Mouse (Mus musculus) CH12.LX (cell line): ENCODE data around the gene Amt. TPM values are rescaled to one million over a fixed set of nuclear protein-coding genes. Genes with fewer than 3 reads are reported as not detected.
A peak's percentile ranks its signal among the peaks of the same experiment; 100 is the strongest.
"Not testable (repeated sequence)": the region's sequence is repeated elsewhere in the genome, so short reads cannot be mapped to it uniquely, and the experiment has no call there.

Experiments
- DNase-seq: peaks from one replicate; pipeline ENCODE4 v3.0.0-alpha.2; 2013; ENCODE audit errors: extremely low read depth
- H3K27ac ChIP-seq: 2 replicates; pipeline ENCODE4 v1.5.1; 2012; ENCODE audit warnings: low read depth, mild to moderate bottlenecking, control low read depth, moderate library complexity; ENCODE audit not compliant: insufficient read depth
- H3K27me3 ChIP-seq: replicated peaks from 2 replicates; pipeline ENCODE3; 2012; ENCODE audit warnings: inconsistent platforms
- H3K36me3 ChIP-seq, 2 experiments: replicated peaks in 1 of 2; 2 replicates each; pipeline versions ENCODE3 to v1.6.1; 2012; ENCODE audit warnings: inconsistent platforms in 1 of 2, low read length in 1 of 2, mild to moderate bottlenecking in 1 of 2, mixed read lengths in 1 of 2, moderate library complexity in 1 of 2; ENCODE audit not compliant: control insufficient read depth in 1 of 2, insufficient read depth in 1 of 2
- H3K4me1 ChIP-seq, 2 experiments: 2 replicates each; pipeline ENCODE4 v1.6.1; 2012; ENCODE audit warnings: inconsistent platforms in 1 of 2, moderate library complexity in 1 of 2; ENCODE audit not compliant: insufficient read depth in 2 of 2, control insufficient read depth in 1 of 2
- H3K4me2 ChIP-seq: 2 replicates; pipeline ENCODE4 v1.6.1; 2012; ENCODE audit warnings: low read depth, mild to moderate bottlenecking, control low read depth; ENCODE audit not compliant: poor library complexity, insufficient read depth, severe bottlenecking
- H3K4me3 ChIP-seq, 3 experiments: fragments of 150-350 bp in 1 of 3; sonication (generic) in 1 of 3; replicated peaks in 1 of 3; 2 replicates each; pipeline versions ENCODE3 to v1.5.1; 2011 to 2012; ENCODE audit warnings: low read depth in 2 of 3, low read length in 2 of 3, mild to moderate bottlenecking in 2 of 3, moderate library complexity in 2 of 3, control low read depth in 1 of 3, improper control_type of control experiment in 1 of 3, inconsistent platforms in 1 of 3, mixed read lengths in 1 of 3; ENCODE audit not compliant: poor library complexity in 1 of 3
- H3K79me2 ChIP-seq: replicated peaks from 2 replicates; pipeline ENCODE4 v1.6.1; 2012; ENCODE audit warnings: mild to moderate bottlenecking, moderate library complexity; ENCODE audit not compliant: control insufficient read depth, poor library complexity, insufficient read depth, severe bottlenecking; ENCODE audit errors: extremely low read depth
- H3K9ac ChIP-seq: 2 replicates; pipeline ENCODE4 v1.6.1; 2012; ENCODE audit warnings: low read depth, mild to moderate bottlenecking, control low read depth, moderate library complexity; ENCODE audit not compliant: insufficient read depth
- H3K9me3 ChIP-seq: replicated peaks from 2 replicates; pipeline ENCODE3; 2012; ENCODE audit warnings: low read length, inconsistent platforms, mixed read lengths
- BHLHE40 ChIP-seq: IDR thresholded peaks from 2 replicates; pipeline ENCODE4 v1.6.1; 2011; ENCODE audit warnings: mild to moderate bottlenecking, low read depth, low read length, improper control_type of control experiment
- CHD1 ChIP-seq: IDR thresholded peaks from 2 replicates; pipeline ENCODE4 v1.6.1; 2012; ENCODE audit warnings: low read depth, low read length, improper control_type of control experiment, inconsistent platforms
- CHD2 ChIP-seq: IDR thresholded peaks from 2 replicates; pipeline ENCODE4 v1.6.1; 2011; ENCODE audit warnings: low read length, improper control_type of control experiment
- CTCF ChIP-seq, 2 experiments: IDR thresholded peaks in 1 of 2; conservative IDR thresholded peaks in 1 of 2; 2 replicates each; pipeline ENCODE4 v1.5.1; 2011 to 2012; ENCODE audit warnings: low read depth in 2 of 2, low read length in 2 of 2, improper control_type of control experiment in 1 of 2, inconsistent platforms in 1 of 2, mild to moderate bottlenecking in 1 of 2, moderate library complexity in 1 of 2
- E2F4 ChIP-seq: IDR thresholded peaks from 2 replicates; pipeline ENCODE4 v1.6.1; 2011; ENCODE audit warnings: low read depth, low read length, improper control_type of control experiment; ENCODE audit not compliant: insufficient replicate concordance
- ELF1 ChIP-seq: IDR thresholded peaks from 2 replicates; pipeline ENCODE4 v1.6.1; 2014; ENCODE audit warnings: low read depth, mild to moderate bottlenecking, inconsistent platforms, low read length, improper control_type of control experiment
- ETS1 ChIP-seq: conservative IDR thresholded peaks from 2 replicates; pipeline ENCODE4 v1.6.1; 2012; ENCODE audit warnings: low read depth, mild to moderate bottlenecking, inconsistent platforms, low read length, improper control_type of control experiment, moderate library complexity
- GABPA ChIP-seq: IDR thresholded peaks from 2 replicates; pipeline ENCODE4 v1.6.1; 2012; ENCODE audit warnings: low read depth, low read length, improper control_type of control experiment, inconsistent platforms; ENCODE audit not compliant: insufficient replicate concordance
- IRF4 ChIP-seq: IDR thresholded peaks from 2 replicates; pipeline ENCODE4 v1.6.1; 2014; ENCODE audit warnings: low read depth, mild to moderate bottlenecking, inconsistent platforms, low read length, improper control_type of control experiment
- KAT2A ChIP-seq: IDR thresholded peaks from 2 replicates; pipeline ENCODE4 v1.6.1; 2012; ENCODE audit warnings: low read length, improper control_type of control experiment, inconsistent platforms; ENCODE audit not compliant: insufficient replicate concordance
- MAFK ChIP-seq: IDR thresholded peaks from 2 replicates; pipeline ENCODE4 v1.6.1; 2011; ENCODE audit warnings: low read length, improper control_type of control experiment; ENCODE audit not compliant: insufficient replicate concordance
- MAZ ChIP-seq: IDR thresholded peaks from 2 replicates; pipeline ENCODE4 v1.6.1; 2012; ENCODE audit warnings: low read depth, mild to moderate bottlenecking, inconsistent platforms, low read length, improper control_type of control experiment, moderate library complexity
- MEF2A ChIP-seq: IDR thresholded peaks from 2 replicates; pipeline ENCODE4 v1.6.1; 2014; ENCODE audit warnings: low read depth, mild to moderate bottlenecking, inconsistent platforms, low read length, improper control_type of control experiment, borderline replicate concordance
- MXI1 ChIP-seq: IDR thresholded peaks from 2 replicates; pipeline ENCODE4 v1.6.1; 2011; ENCODE audit warnings: mild to moderate bottlenecking, low read depth, low read length, improper control_type of control experiment
- MYC ChIP-seq: IDR thresholded peaks from 2 replicates; pipeline ENCODE4 v1.6.1; 2011; ENCODE audit warnings: low read depth, mild to moderate bottlenecking, improper control_type of control experiment, low read length
- NELFE ChIP-seq: IDR thresholded peaks from 2 replicates; pipeline ENCODE4 v1.6.1; 2011; ENCODE audit warnings: low read depth, low read length, improper control_type of control experiment
- NRF1 ChIP-seq: IDR thresholded peaks from 2 replicates; pipeline ENCODE4 v1.6.1; 2014; ENCODE audit warnings: low read depth, mild to moderate bottlenecking, inconsistent platforms, low read length, improper control_type of control experiment, moderate library complexity
- RAD21 ChIP-seq: IDR thresholded peaks from 2 replicates; pipeline ENCODE4 v1.6.1; 2011; ENCODE audit warnings: low read depth, mild to moderate bottlenecking, low read length, improper control_type of control experiment, moderate library complexity
- RCOR1 ChIP-seq: conservative IDR thresholded peaks from 2 replicates; pipeline ENCODE4 v1.6.1; 2012; ENCODE audit warnings: low read depth, mild to moderate bottlenecking, inconsistent platforms, low read length, improper control_type of control experiment
- SMC3 ChIP-seq: IDR thresholded peaks from 2 replicates; pipeline ENCODE4 v1.6.1; 2011; ENCODE audit warnings: low read depth, low read length, improper control_type of control experiment
- TBP ChIP-seq: conservative IDR thresholded peaks from 2 replicates; pipeline ENCODE4 v1.6.1; 2011; ENCODE audit warnings: low read depth, low read length, improper control_type of control experiment
- UBTF ChIP-seq: IDR thresholded peaks from 2 replicates; pipeline ENCODE4 v1.6.1; 2012; ENCODE audit warnings: low read depth, mild to moderate bottlenecking, inconsistent platforms, low read length, improper control_type of control experiment, moderate library complexity
- USF1 ChIP-seq: IDR thresholded peaks from 2 replicates; pipeline ENCODE4 v1.6.1; 2014; ENCODE audit warnings: low read depth, mild to moderate bottlenecking, inconsistent platforms, low read length, improper control_type of control experiment
- USF2 ChIP-seq: conservative IDR thresholded peaks from 2 replicates; pipeline ENCODE4 v1.6.1; 2011; ENCODE audit warnings: low read depth, low read length, improper control_type of control experiment
- ZC3H11A ChIP-seq: IDR thresholded peaks from 2 replicates; pipeline ENCODE4 v1.6.1; 2012; ENCODE audit warnings: low read depth, mild to moderate bottlenecking, inconsistent platforms, low read length, improper control_type of control experiment
- ZMIZ1 ChIP-seq: IDR thresholded peaks from 2 replicates; pipeline ENCODE4 v1.6.1; 2012; ENCODE audit warnings: low read depth, mild to moderate bottlenecking, inconsistent platforms, low read length, improper control_type of control experiment
- dilution Hi-C: fragments of 300-500 bp; cut with MboI; formaldehyde crosslinking; loops from 2 replicates; pipeline ENCODE4 v1.14.3; 2020; ENCODE audit warnings: low sequenced_read_pairs; ENCODE audit not compliant: extremely low pct_unique_long_range_greater_than_20kb, extremely low pct_ligation_motif_present
- in situ Hi-C: fragments of 300-500 bp; cut with MboI; formaldehyde crosslinking; loops from 3 replicates; pipeline ENCODE4 v1.14.3; 2019; ENCODE audit warnings: low sequenced_read_pairs, low pct_ligation_motif_present, low pct_unique_long_range_greater_than_20kb, mixed read lengths
- polyA plus RNA-seq: library from polyadenylated mRNA; unstranded; fragments of >175 nt; gene quantifications from 2 replicates; pipeline ENCODE4 v1.2.1, GENCODE M21; 2012; ENCODE audit warnings: low read depth; ENCODE audit not compliant: insufficient read length
- total RNA-seq, 2 experiments: library from RNA; depleted of rRNA; stranded (reverse); fragments of 300-350 nt in 1 of 2; fragments of >200 nt in 1 of 2; gene quantifications; 2 replicates each; pipeline ENCODE4 v1.2.3; 2012 to 2014

Gene Amt
- total and polyA plus RNA-seq, 3 experiments: 1.1 to 2.7 (median 1.5) TPM

GRCm38 (mm10) chr9:108318462-108318861 is 21.8 kb downstream of the Amt start:
- H3K4me2 ChIP-seq: no peak overlapping the region
- peaks cover 34 to 68% of the 10 kb centered on the region in 2 experiments for H3K36me3 ChIP-seq
- no peaks in the 10 kb centered on the region for H3K27me3 ChIP-seq
- no peak for DNase-seq
- no peak overlapping the region for H3K4me3 ChIP-seq
- 0 out of 4 replicates have a peak, but pooled peaks cover 0 to 3% of the 10 kb centered on the region in 2 experiments for H3K4me1 ChIP-seq
- peaks cover 90% of the 10 kb centered on the region for H3K79me2 ChIP-seq
- H3K9me3 ChIP-seq: no peaks in the 10 kb centered on the region
- in situ Hi-C loops: no loop called here
- no peak overlapping the region for H3K9ac ChIP-seq
- dilution Hi-C loops: no loop called here
- no peak overlapping the region for H3K27ac ChIP-seq
- TF ChIP-seq ELF1 (no peak), USF1 (no peak), MAZ (no peak), NRF1 (no peak), SMC3 (no peak), NELFE (no peak), MXI1 (no peak), GABPA (no peak), ZC3H11A (no peak)

- peaks cover 24 to 65% of the 10 kb centered on the region in 2 experiments for H3K36me3 ChIP-seq
- H3K4me1 ChIP-seq, H3K4me3 ChIP-seq, H3K27me3 ChIP-seq, H3K9me3 ChIP-seq, H3K9ac ChIP-seq, H3K27ac ChIP-seq, dilution Hi-C loops, DNase-seq, H3K4me2 ChIP-seq, in situ Hi-C loops: not testable (repeated sequence)
- peaks cover 92% of the 10 kb centered on the region for H3K79me2 ChIP-seq
- TF ChIP-seq CTCF (conservative IDR thresholded peaks at IDR 0.05 in 1 of 2, IDR thresholded peaks at IDR 0.05 in 1 of 2; ENCODE audit: low read depth in 2 of 2, low read length in 2 of 2): peak in 1 of 2 experiments; percentile 6; a peak in 1 of 4 replicates
These were observed 25.4 kb downstream of the Amt start for GRCm38 (mm10) chr9:108322054-108322453.

DNA sequence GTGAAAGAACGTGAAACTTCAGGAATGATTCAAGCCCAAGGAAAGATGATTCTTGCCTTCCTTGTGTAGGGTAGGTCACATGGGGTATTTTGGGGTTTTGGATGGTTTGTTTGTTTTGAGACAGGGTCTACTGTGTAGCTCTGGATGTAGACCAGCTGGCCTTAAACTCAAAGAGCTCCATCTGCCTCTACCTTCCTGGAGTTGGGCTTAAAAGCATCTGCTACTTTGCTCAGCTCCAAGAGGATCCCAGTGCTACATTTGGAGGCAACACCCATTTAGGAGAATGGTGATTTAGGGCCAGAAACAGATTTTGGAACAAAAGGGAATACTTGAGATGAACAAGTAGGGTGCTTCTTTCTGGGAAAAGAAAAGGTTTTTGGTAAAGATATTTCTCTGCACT is 28.1 kb downstream of the Amt start:
- in situ Hi-C loops: no loop called here
- no peaks in the 10 kb centered on the region for H3K4me1 ChIP-seq
- H3K9ac ChIP-seq: no peak overlapping the region
- peaks cover 86% of the 10 kb centered on the region for H3K79me2 ChIP-seq
- dilution Hi-C loops: no loop called here
- no peak for DNase-seq
- no peak overlapping the region for H3K27ac ChIP-seq
- TF ChIP-seq RAD21: no peak
- TF ChIP-seq CHD2: no peak
- TF ChIP-seq BHLHE40: no peak
- TF ChIP-seq CHD1: no peak
- no peak for TF ChIP-seq ELF1
- no peak for TF ChIP-seq E2F4
- TF ChIP-seq ZMIZ1: no peak
- TF ChIP-seq UBTF: no peak
- TF ChIP-seq MYC: no peak
- no peak for TF ChIP-seq TBP
- no peak for TF ChIP-seq MAFK
- TF ChIP-seq SMC3: no peak
- no peak for TF ChIP-seq IRF4
- no peak for TF ChIP-seq USF1
- TF ChIP-seq KAT2A: no peak
- no peak for TF ChIP-seq ETS1
- TF ChIP-seq MEF2A: no peak
- TF ChIP-seq USF2: no peak
- TF ChIP-seq RCOR1: no peak
- TF ChIP-seq GABPA: no peak
- no peak overlapping the region for H3K4me2 ChIP-seq
- H3K36me3 ChIP-seq: peaks cover 37 to 72% of the 10 kb centered on the region in 2 experiments
- H3K9me3 ChIP-seq: no peaks in the 10 kb centered on the region
- no peaks in the 10 kb centered on the region for H3K27me3 ChIP-seq
- no peak overlapping the region for H3K4me3 ChIP-seq
